Mouse (Mus musculus): ENCODE measurements around the gene Fancd2.

GRCm38 (mm10) chr6:113530932-113531839 lies at the start of gene Fancd2, which contains the start of gene Emc3:
- TF ChIP-seq CTCF (IDR thresholded peaks at IDR 0.05) (no peak), POLR2A (IDR thresholded peaks at IDR 0.05; ENCODE audit: insufficient read depth, low read depth, low read length) (peak; percentile 59), EP300 (IDR thresholded peaks at IDR 0.05; ENCODE audit: insufficient read depth, low read depth, low read length) (0 out of 2 replicates have a peak, but pooled peaks have one; percentile 46)
